Mouse (Mus musculus) lung, postnatal 0 days (tissue): ENCODE measurements at regions not wholly inside any gene's neighbourhood (a gene's known extent, or its start where the extent isn't known, plus 50 kb on each side); places are given as distances from the start of the nearest gene placed in this dataset.

Experiments used
- ATAC-seq: fragments of 200-750 bp; cut with Nextera tagmentation; 2 replicates; pipeline ENCODE4 v1.8.0; 2017; ENCODE audit warnings: moderate library complexity
- DNase-seq: peaks from one replicate; pipeline ENCODE4 v3.0.0-alpha.2; 2016; ENCODE audit warnings: low spot score
- H3K27ac ChIP-seq: fragments of 300-500 bp; sonication (generic); 2 replicates; pipeline ENCODE4 v1.5.1; 2014; ENCODE audit warnings: antibody characterized with exemption, mild to moderate bottlenecking, low read length, mixed read lengths
- H3K27me3 ChIP-seq: fragments of 300-500 bp; sonication (generic); replicated peaks from 2 replicates; pipeline ENCODE4 v1.6.1; 2014; ENCODE audit warnings: low read length, mixed read lengths; ENCODE audit not compliant: insufficient read depth
- H3K36me3 ChIP-seq: fragments of 300-500 bp; sonication (generic); 2 replicates; pipeline ENCODE4 v1.6.1; 2014; ENCODE audit warnings: low read length, mixed read lengths; ENCODE audit not compliant: insufficient read depth
- H3K4me1 ChIP-seq: fragments of 300-500 bp; sonication (generic); 2 replicates; pipeline ENCODE4 v1.6.1; 2014; ENCODE audit warnings: antibody characterized with exemption, low read depth, low read length, mixed read lengths; ENCODE audit not compliant: insufficient read depth
- H3K4me2 ChIP-seq: fragments of 300-500 bp; sonication (generic); replicated peaks from 2 replicates; pipeline ENCODE4 v1.6.1; 2014; ENCODE audit warnings: low read depth, mild to moderate bottlenecking, low read length, moderate library complexity, mixed read lengths
- H3K4me3 ChIP-seq: fragments of 300-500 bp; sonication (generic); 2 replicates; pipeline ENCODE4 v1.5.1; 2014; ENCODE audit warnings: low read depth, low read length
- H3K9ac ChIP-seq: fragments of 300-500 bp; sonication (generic); replicated peaks from 2 replicates; pipeline ENCODE4 v1.6.1; 2014; ENCODE audit warnings: low read depth, mild to moderate bottlenecking
- H3K9me3 ChIP-seq: fragments of 300-500 bp; sonication (generic); 2 replicates; pipeline ENCODE4 v1.6.1; 2016; ENCODE audit warnings: low read length, mixed read lengths
- CTCF ChIP-seq: IDR thresholded peaks from 2 replicates; pipeline ENCODE4 v1.5.1; 2016; ENCODE audit warnings: antibody characterized with exemption, mild to moderate bottlenecking
- EP300 ChIP-seq: IDR thresholded peaks from 2 replicates; pipeline ENCODE4 v1.6.1; 2016; ENCODE audit warnings: antibody characterized with exemption, mild to moderate bottlenecking, control low read depth
- WGBS: fragments of 180-500 bp; shearing (Covaris S2); extraction: QIAGEN DNeasy Blood & Tissue Kit; methylation state at CpG from one replicate; pipeline ENCODE4 v1.1.7; 2014; 5-methylcytosine and 5-hydroxymethylcytosine counted together

DNA sequence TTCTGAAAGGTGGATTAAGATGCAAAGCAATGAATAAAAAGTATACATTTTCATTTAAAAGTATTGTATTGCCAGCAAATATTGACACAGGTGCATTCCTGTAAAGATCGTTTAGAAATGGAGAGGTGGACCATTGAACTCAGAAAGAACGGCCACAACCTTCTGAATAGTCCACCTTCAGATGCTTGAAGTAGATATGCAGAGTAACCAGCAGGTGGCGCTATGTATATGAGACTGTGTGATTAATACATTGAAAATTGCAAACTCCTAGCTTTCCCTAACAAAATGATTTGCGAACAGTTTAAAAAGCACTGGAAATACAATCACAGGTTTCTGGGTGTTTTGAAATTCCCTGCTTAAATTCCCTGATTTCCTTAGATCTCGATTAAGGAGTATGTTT is 112.2 kb downstream of the 4933402N22Rik start:
- Histone ChIP-seq H3K4me1 (no peaks in the 10 kb centered on the region), H3K36me3 (no peaks in the 10 kb centered on the region), H3K9me3 (no peaks in the 10 kb centered on the region), H3K4me2 (no peak overlapping the region), H3K4me3 (no peak overlapping the region), H3K27me3 (no peaks in the 10 kb centered on the region), H3K9ac (no peak overlapping the region), H3K27ac (no peak overlapping the region)
- TF ChIP-seq EP300 (no peak), CTCF (peak; percentile 80)
- ATAC-seq (no peak), DNase-seq (peak; percentile 84)
- 7% methylated on average over 5 of the region's 5 CpGs for WGBS

DNA sequence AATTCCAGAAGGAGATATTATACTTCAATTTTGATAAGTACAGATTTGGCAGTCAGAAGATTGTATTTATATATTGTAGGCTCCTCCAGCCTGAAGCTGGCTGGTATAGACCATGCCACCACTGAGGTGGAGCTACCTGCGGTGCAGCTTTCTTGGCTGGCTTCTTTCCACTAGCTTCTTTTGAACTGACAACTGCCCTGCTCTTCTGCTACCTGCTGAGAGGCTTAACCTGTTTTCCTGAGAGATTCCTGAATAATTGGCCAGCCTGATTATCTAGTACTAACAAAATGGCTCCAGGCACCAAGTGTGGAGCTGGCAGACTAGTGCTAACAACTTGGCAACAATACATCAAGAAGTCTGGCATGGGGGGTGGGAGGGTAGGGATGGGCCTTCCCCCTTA is 132.0 kb downstream of the 4933402N22Rik start:
- Histone ChIP-seq H3K9ac (no peak overlapping the region), H3K36me3 (no peaks in the 10 kb centered on the region), H3K4me2 (no peak overlapping the region), H3K27me3 (no peaks in the 10 kb centered on the region), H3K4me1 (no peaks in the 10 kb centered on the region), H3K27ac (no peak overlapping the region), H3K4me3 (no peak overlapping the region), H3K9me3 (no peaks in the 10 kb centered on the region)
- 81% methylated on average over 1 of the region's 1 CpGs for WGBS
- DNase-seq (no peak), ATAC-seq (no peak)
- no peak for TF ChIP-seq EP300
- no peak for TF ChIP-seq CTCF

DNA sequence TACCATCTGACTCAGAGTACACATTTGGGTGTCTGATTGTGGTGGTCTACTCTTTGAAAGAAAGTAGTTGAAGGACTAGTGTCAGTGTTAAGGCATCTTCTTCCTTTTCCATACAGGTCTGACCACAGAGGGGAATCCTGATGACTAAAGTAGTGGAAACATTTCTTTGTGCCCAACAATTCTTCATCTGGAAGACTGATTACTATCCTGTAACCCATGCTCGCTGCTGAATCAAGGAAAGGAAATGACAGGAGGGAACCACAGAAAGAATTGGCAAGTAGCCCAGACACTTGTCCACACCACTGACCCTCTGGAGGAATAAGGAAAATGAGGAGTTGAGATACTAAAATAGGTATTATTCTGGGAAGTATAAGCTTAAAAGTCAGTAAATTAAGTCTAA is 162.3 kb downstream of the 4933402N22Rik start:
- no peaks in the 10 kb centered on the region for H3K4me1 ChIP-seq
- ATAC-seq: no peak
- H3K27me3 ChIP-seq: no peaks in the 10 kb centered on the region
- no peaks in the 10 kb centered on the region for H3K36me3 ChIP-seq
- no peak for DNase-seq
- no peak overlapping the region for H3K9ac ChIP-seq
- WGBS: 36% methylated on average over 1 of the region's 1 CpGs
- no peak overlapping the region for H3K4me2 ChIP-seq
- H3K4me3 ChIP-seq: no peak overlapping the region
- TF ChIP-seq EP300: no peak
- no peak for TF ChIP-seq CTCF
- no peaks in the 10 kb centered on the region for H3K9me3 ChIP-seq
- H3K27ac ChIP-seq: no peak overlapping the region

DNA sequence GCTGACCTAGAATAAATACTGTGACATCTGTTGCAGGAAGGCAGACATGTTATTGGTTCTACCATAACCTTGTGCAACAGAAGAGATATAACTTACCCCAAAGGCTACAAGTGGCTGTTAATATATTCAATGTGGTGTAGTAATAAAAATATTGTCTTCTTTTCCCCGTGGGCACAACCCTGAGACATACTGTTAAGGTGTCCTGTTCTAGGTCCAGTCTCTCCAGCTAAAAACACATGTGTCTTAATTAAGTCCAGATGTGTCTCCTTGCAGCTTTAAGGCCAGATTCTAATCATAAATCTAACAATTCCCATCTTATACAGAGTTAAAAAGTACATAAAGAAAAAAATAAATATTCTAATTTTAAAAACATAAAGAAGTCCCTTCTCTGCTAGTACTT is 175.8 kb downstream of the 4933402N22Rik start:
- WGBS: 72% methylated on average over 1 of the region's 1 CpGs
- Histone ChIP-seq H3K4me2 (no peak overlapping the region), H3K36me3 (no peaks in the 10 kb centered on the region), H3K9ac (no peak overlapping the region), H3K4me1 (no peaks in the 10 kb centered on the region), H3K9me3 (no peaks in the 10 kb centered on the region), H3K4me3 (no peak overlapping the region), H3K27me3 (no peaks in the 10 kb centered on the region), H3K27ac (no peak overlapping the region)
- ATAC-seq (no peak), DNase-seq (no peak)
- TF ChIP-seq CTCF (no peak), EP300 (no peak)

DNA sequence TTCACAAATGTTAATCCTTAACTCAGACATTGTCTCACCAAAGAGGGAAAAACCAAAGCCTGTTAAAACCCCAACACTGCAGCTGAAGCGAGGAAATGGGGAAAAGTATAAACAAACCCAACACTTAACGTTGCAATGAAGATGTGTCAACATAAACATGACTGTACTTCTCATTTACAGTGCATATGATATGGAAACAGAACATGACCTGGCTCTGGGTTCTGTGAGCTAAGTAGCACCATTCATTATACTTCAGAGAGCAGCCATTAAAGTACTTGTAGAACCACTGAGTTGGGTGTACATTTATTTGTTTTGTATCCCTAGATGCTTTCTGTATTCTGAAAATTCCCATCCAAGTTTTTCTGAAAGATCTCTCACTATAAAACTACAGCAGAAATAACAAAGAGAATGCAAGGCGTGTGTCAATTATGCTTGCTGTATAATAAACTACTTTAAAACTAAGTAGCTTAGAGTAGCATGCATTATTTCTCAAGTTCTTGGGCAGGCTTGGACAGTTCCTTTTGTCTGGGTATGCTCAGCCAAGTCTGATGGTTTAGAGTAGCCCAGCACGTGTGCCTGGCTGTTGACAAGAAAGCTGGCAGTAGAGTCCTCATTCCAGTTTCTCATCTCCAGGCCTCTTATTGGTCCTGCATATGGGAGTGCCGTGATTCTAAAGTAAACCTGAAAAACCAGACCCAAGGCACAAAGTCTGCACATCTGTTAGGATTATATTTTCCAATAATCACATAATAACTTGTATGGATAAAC is 198.9 kb downstream of the 4933402N22Rik start:
- DNase-seq (no peak), ATAC-seq (no peak)
- Histone ChIP-seq H3K4me1 (no peaks in the 10 kb centered on the region), H3K4me3 (no peak overlapping the region), H3K27me3 (no peaks in the 10 kb centered on the region), H3K27ac (no peak overlapping the region), H3K4me2 (no peak overlapping the region), H3K36me3 (no peaks in the 10 kb centered on the region), H3K9me3 (no peaks in the 10 kb centered on the region), H3K9ac (no peak overlapping the region)
- TF ChIP-seq CTCF (no peak), EP300 (no peak)
- 41% methylated on average over 5 of the region's 5 CpGs for WGBS

DNA sequence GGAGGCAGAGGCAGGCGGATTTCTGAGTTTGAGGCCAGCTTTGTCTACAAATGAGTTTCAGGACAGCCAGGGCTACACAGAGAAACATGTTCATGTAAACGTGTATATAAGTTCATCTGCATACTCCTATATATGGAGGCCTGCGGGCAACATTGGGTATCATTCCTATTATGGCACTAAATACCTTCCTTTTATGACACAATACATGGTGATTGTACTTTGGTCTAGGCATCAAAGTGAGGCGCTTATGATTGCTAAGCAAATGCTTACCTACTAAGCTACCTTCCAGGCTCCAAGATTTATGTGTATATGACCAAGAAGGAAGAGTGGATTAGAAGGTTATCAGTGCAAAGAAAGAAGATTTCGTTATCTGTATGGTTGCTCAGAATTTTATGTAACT is 207.1 kb downstream of the 4933402N22Rik start:
- DNase-seq (no peak), ATAC-seq (no peak)
- no peak overlapping the region for H3K4me3 ChIP-seq
- no peak overlapping the region for H3K9ac ChIP-seq
- 85% methylated on average over 5 of the region's 5 CpGs for WGBS
- no peak overlapping the region for H3K4me2 ChIP-seq
- no peaks in the 10 kb centered on the region for H3K27me3 ChIP-seq
- H3K4me1 ChIP-seq: no peaks in the 10 kb centered on the region
- H3K9me3 ChIP-seq: no peaks in the 10 kb centered on the region
- no peak overlapping the region for H3K27ac ChIP-seq
- H3K36me3 ChIP-seq: no peaks in the 10 kb centered on the region
- TF ChIP-seq EP300: no peak
- no peak for TF ChIP-seq CTCF
